ENCODE assay signal across 8 mouse cellular contexts in the genomic region with DNA sequence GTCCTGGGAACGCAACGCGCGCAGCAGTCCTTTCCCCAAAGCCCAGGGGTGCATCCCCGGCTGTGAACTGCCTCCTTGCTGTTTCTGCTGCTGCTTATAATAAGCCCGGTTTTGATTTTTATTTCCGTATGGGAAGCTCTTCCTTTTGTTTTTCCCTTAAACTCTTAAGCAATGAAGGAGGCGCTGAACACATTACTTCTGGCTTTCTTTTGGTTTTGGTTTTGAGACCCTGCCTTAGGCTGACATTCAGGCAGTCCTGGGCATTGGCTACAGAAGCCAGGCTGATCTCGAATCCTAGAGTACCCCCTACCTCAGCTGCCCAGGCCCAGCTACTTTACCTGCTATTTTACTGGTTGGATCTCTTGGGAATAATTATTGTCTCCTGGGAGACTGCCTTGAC. TPM values are rescaled to one million over a fixed set of nuclear protein-coding genes. Genes with fewer than 3 reads are reported as not detected.
DNase-seq lines count a peak whose midpoint lies in the region; ATAC-seq and TF ChIP-seq lines count a peak whose summit lies in the region.

No protein-coding gene starts in this region.

- H3K4me3 ChIP-seq in megakaryocyte, embryonic 14.5 days (replicated peaks), result peak overlapping the region; percentile 88
- H3K4me3 ChIP-seq in forebrain, embryonic 14.5 days (ENCODE audit: low read depth, low read length), result peak overlapping the region; percentile 64
- peak overlapping the region; percentile 80 for H3K4me3 ChIP-seq in limb, embryonic 12.5 days (replicated peaks)
- H3K4me3 ChIP-seq in small intestine, adult 2 months (ENCODE audit: low read depth, low read length), result peak overlapping the region; percentile 62

- peaks cover 79% of the 10 kb centered on the region for H3K27me3 ChIP-seq in megakaryocyte, embryonic 14.5 days (replicated peaks)
- H3K27me3 ChIP-seq in forebrain, embryonic 14.5 days (replicated peaks; ENCODE audit: control insufficient read depth, insufficient read depth, low read length), result peaks cover 15% of the 10 kb centered on the region; the same call in 1 of the 2 replicates
- H3K27me3 ChIP-seq in limb, embryonic 12.5 days, result peaks cover 47% of the 10 kb centered on the region
- peaks cover 26% of the 10 kb centered on the region for H3K27me3 ChIP-seq in small intestine, adult 2 months (ENCODE audit: control insufficient read depth, insufficient read depth, low read length)

- peaks cover 25% of the 10 kb centered on the region for H3K4me1 ChIP-seq in megakaryocyte, embryonic 14.5 days
- H3K4me1 ChIP-seq in forebrain, embryonic 14.5 days (ENCODE audit: control insufficient read depth, insufficient read depth, low read length), result peaks cover 4% of the 10 kb centered on the region
- peaks cover 25% of the 10 kb centered on the region for H3K4me1 ChIP-seq in limb, embryonic 12.5 days (replicated peaks)
- peaks cover 2% of the 10 kb centered on the region for H3K4me1 ChIP-seq in small intestine, adult 2 months (ENCODE audit: control insufficient read depth, insufficient read depth, insufficient read length, low read length)

- no peaks in the 10 kb centered on the region for H3K36me3 ChIP-seq in megakaryocyte, embryonic 14.5 days (replicated peaks; ENCODE audit: low read length)
- no peaks in the 10 kb centered on the region for H3K36me3 ChIP-seq in forebrain, embryonic 14.5 days (ENCODE audit: control insufficient read depth, insufficient read depth, low read length)
- no peaks in the 10 kb centered on the region for H3K36me3 ChIP-seq in limb, embryonic 12.5 days
- no peaks in the 10 kb centered on the region for H3K36me3 ChIP-seq in small intestine, adult 2 months (ENCODE audit: control insufficient read depth, insufficient read depth, low read length)

- H3K27ac ChIP-seq in forebrain, embryonic 14.5 days (ENCODE audit: low read depth, low read length), result no peak overlapping the region; the same call in 1 of the 2 replicates
- no peak overlapping the region for H3K27ac ChIP-seq in limb, embryonic 12.5 days
- H3K27ac ChIP-seq in small intestine, adult 2 months (ENCODE audit: insufficient read depth, low read depth, low read length), result 0 out of 2 replicates have a peak overlapping the region, but pooled peaks have one; percentile 1

- peaks cover 10% of the 10 kb centered on the region for H3K9me3 ChIP-seq in megakaryocyte, embryonic 14.5 days
- no peaks in the 10 kb centered on the region for H3K9me3 ChIP-seq in forebrain, embryonic 14.5 days (replicated peaks; ENCODE audit: control insufficient read depth, low read length)
- no peaks in the 10 kb centered on the region; the same call in 1 of the 2 replicates for H3K9me3 ChIP-seq in limb, embryonic 12.5 days

- ATAC-seq in megakaryocyte, adult 5-6 weeks (ENCODE audit: poor library complexity, severe bottlenecking), result no peak
- ATAC-seq in forebrain, embryonic 14.5 days, result no peak
- ATAC-seq in limb, embryonic 12.5 days (ENCODE audit: insufficient number of reproducible peaks, insufficient read depth, low FRiP score, low TSS enrichment, low read depth), result no peak

- peak overlapping the region; percentile 75 for H3K9ac ChIP-seq in forebrain, embryonic 14.5 days (ENCODE audit: low read length)
- H3K9ac ChIP-seq in limb, embryonic 12.5 days (replicated peaks), result peak overlapping the region; percentile 69; the same call in 1 of the 2 replicates

- 4% methylated on average over 9 of the region's 9 CpGs for WGBS in forebrain, embryonic 14.5 days
- 2% methylated on average over 9 of the region's 9 CpGs for WGBS in limb, embryonic 12.5 days
- 7% methylated on average over 9 of the region's 9 CpGs for WGBS in small intestine, adult 2 months

- no peak for TF ChIP-seq CTCF in small intestine, adult 2 months (IDR thresholded peaks at IDR 0.05; ENCODE audit: extremely low read depth, insufficient read length, insufficient replicate concordance, low read depth, low read length)

- TF ChIP-seq POLR2A in small intestine, adult 2 months (IDR thresholded peaks at IDR 0.05; ENCODE audit: low read depth, low read length), result no peak

- peak; percentile 16 for DNase-seq in forebrain, embryonic 14.5 days (ENCODE audit: low spot score)
- DNase-seq in layer of hippocampus, adult 8-10 months (ENCODE audit: low spot score in 2 of 2), result no peak
- no peak for DNase-seq in right cerebral cortex, postnatal 25 days
- no peak for DNase-seq in right cerebral cortex, postnatal 4 days

- peak overlapping the region; percentile 94 for H3K4me2 ChIP-seq in forebrain, embryonic 14.5 days (ENCODE audit: low read length)
- peak overlapping the region; percentile 93 for H3K4me2 ChIP-seq in limb, embryonic 12.5 days

RNA-seq across cellular contexts. Expression of a gene that starts 0.6 kb away (rescaled TPM):
- polyA plus RNA-seq in megakaryocyte, embryonic 14.5 days (2012; ENCODE audit: insufficient read depth, low replicate concordance), result not detected in 2 replicates
- not detected in 2 replicates for total RNA-seq in megakaryocyte, adult 5-6 weeks (2015)
- 0.07 and 0.12 TPM in 2 replicates for total RNA-seq in megakaryocyte, adult 5-6 weeks (2017)
- 1.3 and 2.3 TPM in 2 replicates for polyA plus RNA-seq in forebrain, embryonic 14.5 days (2014; fragmentation: Nextera tagmentation; extraction: Ambion mirVana)
- polyA plus RNA-seq in limb, embryonic 12.5 days (2016; fragmentation: Nextera tagmentation; extraction: Ambion mirVana), result 1.8 and 1.9 TPM in 2 replicates
- polyA plus RNA-seq in small intestine, adult 2 months (2012; rRNA removed), result 1.8 and 6.4 TPM in 2 replicates
- total RNA-seq in layer of hippocampus, adult 8-10 months (2022), result 10 to 100 TPM; 33.5 to 41.2 (median 37.6) TPM
